Mouse (Mus musculus) ES-E14 (cell line): ENCODE measurements around the gene Tmem110. TPM values are rescaled to one million over a fixed set of nuclear protein-coding genes. Genes with fewer than 3 reads are reported as not detected.

Experiments used
- DNase-seq: peaks from one replicate; pipeline ENCODE4 v3.0.0-alpha.2; 2013; ENCODE audit warnings: low read depth, low spot score
- H3K27ac ChIP-seq: 2 replicates; pipeline ENCODE4 v1.5.1; 2012; ENCODE audit warnings: low read depth, mild to moderate bottlenecking, low read length, moderate library complexity, mixed read lengths; ENCODE audit not compliant: poor library complexity, insufficient read depth, severe bottlenecking
- H3K36me3 ChIP-seq: 2 replicates; pipeline ENCODE4 v1.6.1; 2012; ENCODE audit warnings: mild to moderate bottlenecking, low read length, moderate library complexity, mixed read lengths; ENCODE audit not compliant: control insufficient read depth, poor library complexity, insufficient read depth, severe bottlenecking
- H3K4me1 ChIP-seq, 2 experiments: fragments of 150-350 bp in 1 of 2; sonication (generic) in 1 of 2; 2 replicates each; pipeline ENCODE4 v1.6.1; 2012; ENCODE audit warnings: low read length in 2 of 2, mild to moderate bottlenecking in 1 of 2, mixed read lengths in 1 of 2; ENCODE audit not compliant: control insufficient read depth in 2 of 2, insufficient read depth in 2 of 2, poor library complexity in 1 of 2
- H3K4me3 ChIP-seq, 2 experiments: fragments of 150-350 bp in 1 of 2; sonication (generic) in 1 of 2; 2 replicates each; pipeline ENCODE4 v1.5.1; 2012; ENCODE audit warnings: low read length in 2 of 2, low read depth in 1 of 2, mild to moderate bottlenecking in 1 of 2, mixed read lengths in 1 of 2; ENCODE audit not compliant: insufficient read depth in 1 of 2, poor library complexity in 1 of 2, severe bottlenecking in 1 of 2
- H3K9ac ChIP-seq: 2 replicates; pipeline ENCODE4 v1.6.1; 2012; ENCODE audit warnings: low read depth, mild to moderate bottlenecking, low read length, mixed read lengths; ENCODE audit not compliant: poor library complexity, insufficient read depth, severe bottlenecking
- H3K9me3 ChIP-seq: fragments of 150-350 bp; sonication (generic); 2 replicates; pipeline ENCODE4 v1.6.1; 2012; ENCODE audit warnings: low read depth, mild to moderate bottlenecking, low read length; ENCODE audit not compliant: control insufficient read depth, insufficient read depth
- CHD2 ChIP-seq: IDR thresholded peaks from 2 replicates; pipeline ENCODE4 v1.6.1; 2014; ENCODE audit warnings: mild to moderate bottlenecking, low read depth, low read length, inconsistent platforms
- HCFC1 ChIP-seq: IDR thresholded peaks from 2 replicates; pipeline ENCODE4 v1.6.1; 2012; ENCODE audit warnings: low read length, inconsistent platforms, borderline replicate concordance; ENCODE audit not compliant: insufficient read depth
- MAFK ChIP-seq: IDR thresholded peaks from 2 replicates; pipeline ENCODE4 v1.6.1; 2014; ENCODE audit warnings: mild to moderate bottlenecking, low read depth, low read length, inconsistent platforms; ENCODE audit not compliant: insufficient read depth
- ZC3H11A ChIP-seq: IDR thresholded peaks from 2 replicates; pipeline ENCODE4 v1.6.1; 2012; ENCODE audit warnings: low read depth, mild to moderate bottlenecking, inconsistent platforms, low read length, borderline replicate concordance
- ZNF384 ChIP-seq: IDR thresholded peaks from 2 replicates; pipeline ENCODE4 v1.6.1; 2012; ENCODE audit warnings: low read depth, low read length, inconsistent platforms
- in situ Hi-C, 2 experiments: fragments of 600-800 bp; cut with MboI; formaldehyde crosslinking; loops; one replicate each; pipeline ENCODE4 v1.15.1; 2025; ENCODE audit warnings: low sequenced_read_pairs in 2 of 2, inconsistent platforms in 1 of 2; ENCODE audit not compliant: unreplicated experiment in 2 of 2
- total RNA-seq: library from RNA; depleted of rRNA; stranded (reverse); fragments of 300-350 nt; gene quantifications from 2 replicates; pipeline ENCODE4 v1.2.3, GENCODE M21; 2012

The Tmem110 gene
- total RNA-seq, 1 experiment = 21.8 TPM

DNA sequence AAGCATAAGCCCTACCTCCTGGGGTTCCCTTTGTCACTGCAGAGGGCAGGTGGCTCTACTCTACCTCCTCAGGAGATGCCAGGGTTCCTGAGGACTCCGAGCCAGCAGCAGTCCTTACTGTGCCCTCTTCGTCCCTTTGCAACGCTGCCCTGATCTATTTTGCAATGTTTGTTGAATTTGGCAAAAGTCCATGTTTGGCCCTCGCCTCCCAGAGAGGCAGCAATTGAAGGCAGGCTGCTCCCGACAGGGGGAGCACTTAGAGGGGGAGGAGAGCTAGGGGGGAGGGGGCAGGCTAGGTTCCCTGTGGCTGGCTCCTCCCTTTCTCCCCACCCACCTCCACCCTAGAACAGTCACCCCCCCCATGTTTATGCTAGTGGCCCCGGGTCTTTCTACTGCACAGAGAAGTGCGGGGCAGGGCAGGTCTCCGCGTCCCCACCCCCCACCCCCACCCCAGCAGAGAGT is 62.9 kb downstream of the Tmem110 start:
- peaks cover 4% of the 10 kb centered on the region in 2 experiments; a peak in 2 of 4 replicates for H3K4me1 ChIP-seq
- DNase-seq = no peak
- no peak overlapping the region for H3K9ac ChIP-seq
- H3K36me3 ChIP-seq = no peaks in the 10 kb centered on the region
- H3K9me3 ChIP-seq = no peaks in the 10 kb centered on the region
- in situ Hi-C loops = no loop called here
- H3K4me3 ChIP-seq = no peak overlapping the region
- no peak overlapping the region for H3K27ac ChIP-seq
- no peak for TF ChIP-seq HCFC1
- no peak for TF ChIP-seq MAFK
- no peak for TF ChIP-seq CHD2
- no peak for TF ChIP-seq ZC3H11A
- no peak for TF ChIP-seq ZNF384

DNA sequence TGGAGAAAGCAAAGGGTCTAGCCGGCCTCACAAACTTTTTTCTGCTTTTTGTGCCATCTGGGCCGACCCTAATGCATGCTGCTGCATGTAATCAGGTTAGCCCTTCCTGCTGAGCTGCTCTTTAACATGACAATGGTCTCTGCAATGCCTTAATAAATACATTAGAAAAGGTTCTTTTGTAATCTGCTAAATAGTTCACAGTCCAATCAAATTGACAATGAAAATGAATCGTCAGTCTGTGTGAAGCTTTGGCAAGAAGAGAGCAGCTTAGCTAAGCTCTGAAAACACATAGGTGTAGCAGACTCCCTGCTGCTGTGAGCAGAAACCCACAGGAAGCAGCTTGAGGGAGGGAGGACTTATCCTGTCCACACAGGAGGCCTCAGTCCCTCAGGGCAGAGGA is 74.6 kb downstream of the Tmem110 start:
- H3K4me3 ChIP-seq = no peak overlapping the region
- no peak overlapping the region for H3K27ac ChIP-seq
- no peak for DNase-seq
- TF ChIP-seq HCFC1 (no peak), CHD2 (no peak), ZNF384 (no peak), ZC3H11A (no peak)
- H3K4me1 ChIP-seq = no peaks in the 10 kb centered on the region
- no peaks in the 10 kb centered on the region for H3K36me3 ChIP-seq
- in situ Hi-C loops = no loop called here
- H3K9ac ChIP-seq = no peak overlapping the region
- H3K9me3 ChIP-seq = no peaks in the 10 kb centered on the region

DNA sequence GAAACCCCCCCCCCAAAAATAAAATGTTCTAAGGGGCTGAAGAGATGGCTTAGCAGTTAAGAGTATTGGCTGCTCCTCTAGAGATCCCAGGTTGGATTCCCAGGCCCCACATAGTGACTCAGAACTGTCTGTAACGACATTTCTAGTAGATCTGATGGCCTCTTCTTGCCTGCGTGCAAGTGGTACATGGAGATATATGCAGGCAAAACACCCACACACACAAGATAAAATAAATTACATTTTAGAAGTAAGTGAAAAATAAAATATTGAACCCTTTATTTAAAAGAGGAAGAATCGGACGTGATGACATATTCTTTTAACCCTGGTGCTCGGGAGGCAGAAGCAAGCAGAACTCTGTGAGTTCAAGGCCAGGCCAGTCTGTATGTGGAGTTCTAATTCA is 77.2 kb downstream of the Tmem110 start:
- H3K36me3 ChIP-seq = no peaks in the 10 kb centered on the region
- H3K4me3 ChIP-seq = no peak overlapping the region
- no peaks in the 10 kb centered on the region for H3K9me3 ChIP-seq
- no peak overlapping the region for H3K9ac ChIP-seq
- DNase-seq = no peak
- H3K4me1 ChIP-seq = no peaks in the 10 kb centered on the region
- no peak for TF ChIP-seq CHD2
- TF ChIP-seq MAFK = no peak
- no peak for TF ChIP-seq HCFC1
- TF ChIP-seq ZNF384 = no peak
- no peak for TF ChIP-seq ZC3H11A
- in situ Hi-C loops = no loop called here
- no peak overlapping the region for H3K27ac ChIP-seq

- no peak overlapping the region for H3K4me3 ChIP-seq
- no peaks in the 10 kb centered on the region for H3K9me3 ChIP-seq
- H3K27ac ChIP-seq = no peak overlapping the region
- no peak for DNase-seq
- H3K36me3 ChIP-seq = no peaks in the 10 kb centered on the region
- H3K4me1 ChIP-seq = no peaks in the 10 kb centered on the region
- no peak overlapping the region for H3K9ac ChIP-seq
- in situ Hi-C loops = no loop called here
- TF ChIP-seq HCFC1 = no peak
- no peak for TF ChIP-seq MAFK
- no peak for TF ChIP-seq CHD2
- no peak for TF ChIP-seq ZC3H11A
- TF ChIP-seq ZNF384 = no peak
Observed at GRCm38 (mm10) chr14:30903036-30903435, 77.6 kb downstream of the Tmem110 start.

GRCm38 (mm10) chr14:30904307-30904706 is 78.9 kb downstream of the Tmem110 start:
- Histone ChIP-seq H3K36me3 (no peaks in the 10 kb centered on the region), H3K9ac (no peak overlapping the region), H3K9me3 (no peaks in the 10 kb centered on the region), H3K4me1 (no peaks in the 10 kb centered on the region), H3K4me3 (no peak overlapping the region), H3K27ac (no peak overlapping the region)
- in situ Hi-C loops = no loop called here
- TF ChIP-seq ZNF384 (no peak), ZC3H11A (no peak), HCFC1 (no peak)
- no peak for DNase-seq
